Mouse (Mus musculus): ENCODE data around the gene Eef1g. TPM values are rescaled to one million over a fixed set of nuclear protein-coding genes. Genes with fewer than 3 reads are reported as not detected.

The Eef1g gene
- polyA plus RNA-seq (2012; rRNA removed): 121 and 206 TPM in 2 replicates

DNA sequence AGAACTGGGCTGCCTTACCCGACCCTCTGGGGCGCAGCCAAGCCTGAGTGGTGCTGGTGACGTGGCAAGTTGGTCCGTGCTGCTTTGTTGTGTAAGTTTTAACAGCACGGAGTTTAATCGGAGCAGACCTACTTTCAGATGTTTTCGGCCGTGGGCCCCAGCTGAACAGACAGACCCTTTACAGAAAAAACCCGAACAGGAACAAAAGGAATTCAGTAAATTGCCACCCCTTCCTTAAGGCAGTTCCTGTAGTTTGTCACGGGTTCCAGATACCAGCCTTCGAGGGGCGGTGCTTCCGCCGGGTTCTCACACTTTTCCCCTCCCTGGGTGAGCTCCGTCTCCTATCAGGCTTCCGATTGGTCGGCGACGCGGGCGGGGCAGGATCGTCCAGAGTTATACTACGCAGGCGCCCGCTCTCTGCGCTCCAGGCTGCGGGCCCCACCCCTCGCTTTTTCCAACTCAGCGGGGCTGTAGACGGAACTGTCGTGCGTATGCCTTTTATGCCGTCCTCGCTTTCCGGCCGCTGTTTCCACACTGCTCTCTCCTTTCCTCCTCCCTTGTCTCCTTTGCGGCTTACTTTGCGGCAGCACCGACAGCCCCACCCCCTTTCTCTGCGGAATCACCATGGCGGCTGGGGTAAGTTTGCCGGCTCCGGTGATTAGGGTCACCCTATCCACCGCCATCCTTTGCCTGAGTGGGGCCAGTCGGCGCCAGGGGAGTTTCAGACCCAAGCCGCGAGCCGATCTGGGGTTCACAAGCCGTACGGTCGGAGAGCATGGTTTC is at the start of gene Eef1g:
Gene Eef1g, plus strand, starts transcription at position 452 of the 783 bp plus-strand sequence.
- peak within 1 kb of the TSS; percentile 94 for H3K4me3 ChIP-seq (replicated peaks; ENCODE audit: extremely low read depth, low read depth, low read length)
- under 1% methylated on average over 52 of the region's 52 CpGs for WGBS
- peak; percentile 96 for DNase-seq
- TF ChIP-seq CTCF (IDR thresholded peaks at IDR 0.05; ENCODE audit: insufficient read depth, low read length): no peak
- peak; percentile 80; the same call in 1 of the 2 replicates for TF ChIP-seq POLR2A (IDR thresholded peaks at IDR 0.05; ENCODE audit: borderline replicate concordance, extremely low read depth, low read depth, low read length)
- peaks cover 8% of the 10 kb centered on the region for H3K4me1 ChIP-seq (ENCODE audit: control insufficient read depth, insufficient read depth, low read length)

DNA sequence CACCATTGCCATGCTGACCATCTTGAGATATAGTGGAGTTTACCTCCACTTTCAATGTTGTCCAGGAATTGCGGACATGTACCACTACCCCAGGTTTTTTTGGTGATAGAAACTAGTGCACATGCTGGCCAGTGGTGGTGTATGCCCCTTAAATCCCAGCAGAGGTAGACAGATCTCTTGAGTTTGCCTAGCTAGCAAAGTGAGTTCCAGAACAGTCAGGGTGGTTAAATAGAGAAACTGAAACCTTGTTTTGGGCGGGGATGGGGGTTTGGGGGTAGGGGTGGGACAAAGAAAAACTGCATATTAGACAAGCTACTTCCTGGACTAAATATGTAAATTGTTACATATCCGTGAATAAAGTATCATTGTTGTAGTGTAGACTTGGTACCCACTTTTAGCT is 47.8 kb upstream of the Eef1g start:
- no peak overlapping the region for H3K4me3 ChIP-seq (replicated peaks; ENCODE audit: extremely low read depth, low read depth, low read length)
- WGBS: 85% methylated on average over 3 of the region's 3 CpGs
- H3K4me1 ChIP-seq (ENCODE audit: control insufficient read depth, insufficient read depth, low read length): peaks cover 5% of the 10 kb centered on the region
- no peak for DNase-seq
- no peak for TF ChIP-seq POLR2A (IDR thresholded peaks at IDR 0.05; ENCODE audit: borderline replicate concordance, extremely low read depth, low read depth, low read length)
- TF ChIP-seq CTCF (IDR thresholded peaks at IDR 0.05; ENCODE audit: insufficient read depth, low read length): no peak

DNA sequence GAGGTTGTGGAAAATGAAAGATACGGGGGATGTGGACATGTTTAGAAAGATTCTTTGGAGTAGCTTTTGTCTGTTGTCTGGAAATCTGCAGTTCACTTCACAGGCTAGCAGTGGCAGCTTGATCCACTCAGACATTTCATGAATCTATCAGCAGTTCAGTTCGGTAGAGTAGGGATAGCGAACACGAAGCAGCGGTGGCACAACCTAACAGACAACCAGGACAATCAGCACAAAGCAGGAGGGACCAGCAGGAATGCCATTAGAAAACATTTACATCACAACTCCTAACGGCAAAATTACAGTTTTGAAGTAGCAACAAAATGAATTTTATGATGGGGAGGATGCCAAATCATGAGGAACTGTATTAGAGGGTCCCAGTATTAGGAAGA is 47.2 kb upstream of the Eef1g start:
- 68% methylated on average over 6 of the region's 6 CpGs for WGBS
- H3K4me3 ChIP-seq (replicated peaks; ENCODE audit: extremely low read depth, low read depth, low read length): no peak overlapping the region
- H3K4me1 ChIP-seq (ENCODE audit: control insufficient read depth, insufficient read depth, low read length): peaks cover 5% of the 10 kb centered on the region
- DNase-seq: no peak
- TF ChIP-seq POLR2A (IDR thresholded peaks at IDR 0.05; ENCODE audit: borderline replicate concordance, extremely low read depth, low read depth, low read length) (no peak), CTCF (IDR thresholded peaks at IDR 0.05; ENCODE audit: insufficient read depth, low read length) (no peak)

DNA sequence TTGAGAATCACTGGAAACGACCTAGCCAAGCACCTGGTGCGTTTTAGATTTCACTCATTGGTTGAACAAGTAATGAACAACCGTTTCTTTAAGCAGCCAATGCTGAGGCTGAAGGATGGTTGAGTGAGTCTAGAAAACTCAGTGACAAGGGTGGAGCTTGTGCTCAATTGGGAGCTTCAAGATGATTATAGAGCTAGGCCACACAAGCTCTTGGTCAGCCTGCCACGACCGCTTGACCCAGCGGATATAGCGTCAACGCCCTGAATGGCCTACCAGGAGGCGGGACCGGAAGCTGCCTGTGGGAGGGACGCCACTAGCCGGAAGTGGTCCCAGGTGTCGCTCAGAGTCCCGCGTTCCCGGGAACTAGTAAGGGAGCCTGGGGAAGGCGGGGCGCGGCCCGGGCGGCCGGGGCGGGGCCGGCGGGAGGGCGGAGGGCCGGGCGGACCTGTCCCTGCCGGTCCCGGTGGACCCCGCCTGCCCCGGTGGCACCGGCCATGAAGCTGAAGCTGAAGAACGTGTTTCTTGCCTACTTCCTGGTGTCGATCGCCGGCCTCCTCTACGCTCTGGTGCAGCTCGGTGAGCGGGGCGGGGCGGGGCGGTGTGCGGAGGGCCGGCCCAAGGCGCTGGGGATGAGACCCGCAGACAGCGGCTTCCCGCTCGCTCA is 46.6 kb upstream of the Eef1g start, which contains the start of gene B3gat3:
Gene B3gat3, plus strand, starts transcription at position 302 of the 664 bp plus-strand sequence.
- peaks cover 5% of the 10 kb centered on the region for H3K4me1 ChIP-seq (ENCODE audit: control insufficient read depth, insufficient read depth, low read length)
- WGBS: 2% methylated on average over 50 of the region's 50 CpGs
- H3K4me3 ChIP-seq (replicated peaks; ENCODE audit: extremely low read depth, low read depth, low read length): peak within 1 kb of the TSS; percentile 79
- TF ChIP-seq POLR2A (IDR thresholded peaks at IDR 0.05; ENCODE audit: borderline replicate concordance, extremely low read depth, low read depth, low read length) (peak; percentile 96), CTCF (IDR thresholded peaks at IDR 0.05; ENCODE audit: insufficient read depth, low read length) (no peak)
- peak; percentile 97 for DNase-seq

DNA sequence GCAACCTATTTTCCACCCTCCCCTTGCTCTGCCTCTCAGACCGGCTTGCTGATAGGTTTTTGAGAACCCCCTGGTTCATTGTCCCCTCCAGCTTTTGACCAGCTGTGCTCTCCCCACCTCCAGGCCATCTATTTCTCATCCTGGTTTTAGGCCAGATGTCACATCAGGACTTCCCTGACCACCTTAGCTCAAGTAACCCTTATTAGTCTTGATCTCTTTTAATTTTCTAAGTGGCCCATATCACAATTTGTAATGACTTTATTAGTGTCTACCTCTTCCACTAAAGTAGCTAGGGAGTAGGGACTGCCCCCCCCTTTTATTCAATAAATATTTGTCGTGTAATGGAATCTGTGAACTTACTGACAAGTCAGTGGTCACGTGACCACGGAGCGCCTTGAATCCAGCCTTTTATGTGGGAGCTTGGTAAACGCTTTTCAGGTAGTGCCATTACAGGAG is 46.0 kb upstream of the Eef1g start:
- 2% methylated on average over 6 of the region's 6 CpGs for WGBS
- DNase-seq: no peak

DNA sequence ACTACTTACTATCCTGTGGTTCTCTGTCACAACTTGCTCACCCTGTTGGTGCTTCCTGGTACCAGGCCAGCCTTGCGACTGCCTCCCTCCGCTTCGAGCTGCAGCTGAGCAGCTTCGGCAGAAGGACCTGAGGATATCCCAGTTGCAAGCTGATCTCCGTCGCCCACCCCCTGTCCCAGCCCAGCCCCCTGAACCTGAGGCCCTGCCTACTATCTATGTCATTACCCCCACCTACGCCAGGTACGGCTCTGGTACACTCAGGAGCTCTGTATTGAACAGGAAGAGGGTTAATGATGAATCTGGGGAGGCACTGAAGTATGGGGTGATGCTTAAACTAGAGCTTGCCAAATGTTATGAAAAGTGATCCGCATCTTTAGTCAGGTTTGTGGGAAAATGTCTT is 45.1 kb upstream of the Eef1g start:
- Histone ChIP-seq H3K4me1 (ENCODE audit: control insufficient read depth, insufficient read depth, low read length) (peaks cover 5% of the 10 kb centered on the region), H3K4me3 (replicated peaks; ENCODE audit: extremely low read depth, low read depth, low read length) (no peak overlapping the region)
- 70% methylated on average over 9 of the region's 9 CpGs for WGBS
- TF ChIP-seq POLR2A (IDR thresholded peaks at IDR 0.05; ENCODE audit: borderline replicate concordance, extremely low read depth, low read depth, low read length) (no peak), CTCF (IDR thresholded peaks at IDR 0.05; ENCODE audit: insufficient read depth, low read length) (no peak)
- DNase-seq: no peak

More for the DNA sequence above, 46.0 kb upstream of the Eef1g start:
- H3K4me3 ChIP-seq (replicated peaks; ENCODE audit: extremely low read depth, low read depth, low read length): peak overlapping the region; percentile 79
- peaks cover 5% of the 10 kb centered on the region for H3K4me1 ChIP-seq (ENCODE audit: control insufficient read depth, insufficient read depth, low read length)
- TF ChIP-seq CTCF (IDR thresholded peaks at IDR 0.05; ENCODE audit: insufficient read depth, low read length): no peak
- no peak for TF ChIP-seq POLR2A (IDR thresholded peaks at IDR 0.05; ENCODE audit: borderline replicate concordance, extremely low read depth, low read depth, low read length)

DNA sequence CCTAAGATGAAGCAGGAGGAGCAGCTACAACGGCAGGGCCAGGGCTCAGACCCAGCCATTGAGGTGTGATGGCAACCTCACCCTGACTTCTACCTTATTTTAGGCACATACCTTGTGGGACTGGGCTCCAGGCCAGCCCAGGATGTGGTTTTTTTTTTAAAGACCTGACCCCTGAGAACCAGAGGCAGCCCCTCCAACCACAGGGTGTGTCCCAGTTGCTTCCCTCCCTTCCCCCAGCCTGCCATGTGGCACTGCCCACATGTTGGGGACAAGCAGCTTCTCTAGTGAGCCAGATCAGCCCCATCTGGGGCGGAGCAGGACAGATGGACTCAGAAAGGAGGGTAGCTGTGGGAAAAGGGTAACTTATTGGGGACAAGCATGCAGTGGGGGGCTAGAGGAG is 40.1 kb upstream of the Eef1g start:
- Histone ChIP-seq H3K4me3 (replicated peaks; ENCODE audit: extremely low read depth, low read depth, low read length) (no peak overlapping the region), H3K4me1 (ENCODE audit: control insufficient read depth, insufficient read depth, low read length) (peaks cover 9% of the 10 kb centered on the region)
- no peak for TF ChIP-seq POLR2A (IDR thresholded peaks at IDR 0.05; ENCODE audit: borderline replicate concordance, extremely low read depth, low read depth, low read length)
- no peak for TF ChIP-seq CTCF (IDR thresholded peaks at IDR 0.05; ENCODE audit: insufficient read depth, low read length)
- DNase-seq: no peak
- 80% methylated on average over 2 of the region's 2 CpGs for WGBS

DNA sequence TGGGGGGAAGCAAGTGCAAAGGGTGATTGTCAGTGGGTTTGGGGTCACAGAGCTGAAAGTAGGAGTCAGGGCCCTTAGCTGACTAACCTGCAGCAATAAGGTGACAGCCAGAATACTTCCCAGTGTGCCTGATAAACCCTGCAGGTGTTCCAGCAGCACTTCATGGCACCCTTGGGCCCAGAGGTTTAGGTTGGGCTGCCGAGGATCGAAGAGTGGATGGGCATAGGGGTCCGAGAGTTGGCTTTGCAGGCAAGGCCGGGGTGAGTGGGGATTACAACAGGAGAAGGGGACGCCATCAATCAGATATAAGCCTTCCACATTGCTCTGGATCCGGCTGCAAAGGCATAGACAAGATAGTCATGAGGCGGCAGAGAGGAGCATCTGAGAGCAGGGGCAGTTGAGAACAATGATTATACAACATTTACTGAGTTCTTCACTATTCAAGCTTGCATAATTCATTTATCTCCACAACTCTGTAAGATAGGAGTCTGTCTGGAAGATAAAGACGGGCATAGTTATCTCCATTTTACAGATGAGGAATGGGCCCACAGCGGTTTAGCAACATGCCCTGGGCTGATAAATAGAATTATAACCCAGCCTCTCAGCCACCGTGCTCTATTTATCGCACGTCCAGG is 38.8 kb upstream of the Eef1g start:
- 89% methylated on average over 12 of the region's 12 CpGs for WGBS
- no peak for TF ChIP-seq POLR2A (IDR thresholded peaks at IDR 0.05; ENCODE audit: borderline replicate concordance, extremely low read depth, low read depth, low read length)
- no peak for TF ChIP-seq CTCF (IDR thresholded peaks at IDR 0.05; ENCODE audit: insufficient read depth, low read length)
- H3K4me1 ChIP-seq (ENCODE audit: control insufficient read depth, insufficient read depth, low read length): peaks cover 9% of the 10 kb centered on the region
- no peak for DNase-seq
- no peak overlapping the region for H3K4me3 ChIP-seq (replicated peaks; ENCODE audit: extremely low read depth, low read depth, low read length)

DNA sequence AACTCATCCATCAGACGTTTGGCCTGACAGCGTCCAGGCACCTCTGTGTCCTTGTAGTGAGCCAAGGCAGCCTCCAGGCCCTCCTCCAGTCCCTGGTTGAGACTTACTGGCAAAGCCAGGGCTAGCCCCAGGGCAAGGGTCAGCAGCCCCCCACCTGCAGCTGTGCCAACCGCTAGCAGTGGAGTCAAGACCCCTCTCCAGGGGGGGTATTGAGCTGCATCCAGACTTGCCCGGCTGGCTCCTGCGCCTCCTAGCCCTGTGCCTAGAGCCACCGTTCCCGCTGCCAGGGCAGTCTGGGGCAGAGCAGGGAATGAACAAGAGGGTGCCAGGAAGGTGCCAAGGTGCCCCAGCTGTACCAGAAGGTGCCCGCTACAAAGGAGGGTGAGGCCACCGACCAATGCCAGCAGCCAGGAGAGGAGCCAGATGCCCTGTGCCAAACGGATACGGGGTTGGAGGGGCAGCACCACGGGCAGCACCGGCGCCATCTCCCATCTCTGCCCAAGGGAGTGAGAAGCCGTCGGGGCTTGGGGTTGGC is 38.1 kb upstream of the Eef1g start:
- DNase-seq: no peak
- 26% methylated on average over 16 of the region's 16 CpGs for WGBS
- Histone ChIP-seq H3K4me3 (replicated peaks; ENCODE audit: extremely low read depth, low read depth, low read length) (peak overlapping the region; percentile 68), H3K4me1 (ENCODE audit: control insufficient read depth, insufficient read depth, low read length) (peaks cover 9% of the 10 kb centered on the region)
- no peak for TF ChIP-seq POLR2A (IDR thresholded peaks at IDR 0.05; ENCODE audit: borderline replicate concordance, extremely low read depth, low read depth, low read length)
- no peak for TF ChIP-seq CTCF (IDR thresholded peaks at IDR 0.05; ENCODE audit: insufficient read depth, low read length)
